In genomic region chr2:5962265-5962664, GRCm38 (mm10) we compare ENCODE assay signal across 15 mouse cellular contexts.
"Had no signal": no experiment of that assay in that cellular context is flagged by ENCODE, and none has a peak within 500 bp of the region (broad histone marks: within the 10 kb centered on the region; RNA-seq: fewer than 3 reads in every experiment).

No protein-coding gene starts in this region.

- H3K27ac ChIP-seq: layer of hippocampus, adult 2 months; limb, embryonic 12.5 days; liver, embryonic 13.5 days; neural tube, embryonic 15.5 days; stomach, embryonic 15.5 days had no signal

- H3K4me1 ChIP-seq: limb, embryonic 12.5 days; stomach, embryonic 15.5 days had no signal

- H3K9ac ChIP-seq: limb, embryonic 12.5 days; liver, embryonic 13.5 days; liver, postnatal 0 days; neural tube, embryonic 15.5 days; stomach, embryonic 15.5 days had no signal

- DNase-seq: kidney, postnatal 10 days; kidney, postnatal 4 days; liver; liver, embryonic 13.5 days; liver, postnatal 0 days; lung, postnatal 4 days; right cerebral cortex, postnatal 14 days; thymus, adult 2 months; thymus, postnatal 25 days had no signal

- H3K4me3 ChIP-seq: layer of hippocampus, adult 2 months; limb, embryonic 12.5 days; liver, embryonic 13.5 days; myocyte; neural tube, embryonic 15.5 days; stomach, embryonic 15.5 days had no signal

- H3K27me3 ChIP-seq: limb, embryonic 12.5 days; liver, embryonic 13.5 days; neural tube, embryonic 15.5 days; stomach, embryonic 15.5 days had no signal

- H3K9me3 ChIP-seq: limb, embryonic 12.5 days; liver, embryonic 13.5 days; neural tube, embryonic 15.5 days; stomach, embryonic 15.5 days had no signal

- H3K4me2 ChIP-seq: limb, embryonic 12.5 days; liver, embryonic 13.5 days; midbrain, embryonic 11.5 days; neural tube, embryonic 15.5 days; stomach, embryonic 15.5 days had no signal
